Mouse (Mus musculus) left cerebral cortex, adult 9 months (tissue): ENCODE results near the gene Jade3.
"Not testable (repeated sequence)": the region's sequence is repeated elsewhere in the genome, so short reads cannot be mapped to it uniquely, and the experiment has no call there.

Experiments used
- DNase-seq, 2 experiments: peaks; one replicate each; pipeline ENCODE4 v3.0.0; 2022; ENCODE audit warnings: low spot score in 2 of 2

The Jade3 gene

DNA sequence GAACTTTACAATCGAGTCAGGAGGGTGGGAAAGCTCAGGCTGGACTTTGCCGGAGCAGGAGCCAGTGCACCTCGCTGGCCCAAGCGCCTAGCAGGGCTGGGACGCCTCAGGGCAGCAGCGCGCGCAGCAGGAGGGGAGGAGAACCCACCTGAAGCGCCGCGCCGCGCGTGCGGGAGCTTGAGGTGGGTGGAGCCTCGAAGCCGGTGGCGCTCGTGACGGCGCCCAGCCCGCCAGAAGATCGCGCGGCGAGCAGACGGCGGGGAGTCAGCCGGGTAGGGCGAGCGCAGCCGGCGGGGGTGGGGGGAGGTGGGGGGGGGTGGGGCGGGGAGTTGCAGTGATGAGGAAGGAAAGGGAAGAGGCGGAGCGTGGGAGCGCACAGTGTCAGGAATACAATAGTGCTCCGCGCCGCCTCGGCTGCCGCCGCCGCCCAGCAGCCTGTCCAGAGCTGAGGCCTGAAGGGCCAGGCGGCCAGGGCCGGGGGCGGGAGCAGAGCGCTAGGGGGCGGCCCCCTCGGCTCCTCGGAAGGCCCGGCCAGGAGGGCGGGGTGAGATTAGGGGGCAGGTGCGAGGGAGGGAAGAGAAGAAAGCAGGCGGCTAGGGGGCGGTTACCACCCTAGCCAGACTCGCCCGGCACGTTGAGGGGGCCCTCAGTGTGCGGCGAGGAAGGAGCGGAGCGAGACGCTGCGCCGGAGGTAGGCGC, at the start of gene Jade3:
TSS of gene Jade3 (plus strand) at position 549 of the 699 bp plus-strand sequence.
- DNase-seq: peak; percentile 19 to 50

DNA sequence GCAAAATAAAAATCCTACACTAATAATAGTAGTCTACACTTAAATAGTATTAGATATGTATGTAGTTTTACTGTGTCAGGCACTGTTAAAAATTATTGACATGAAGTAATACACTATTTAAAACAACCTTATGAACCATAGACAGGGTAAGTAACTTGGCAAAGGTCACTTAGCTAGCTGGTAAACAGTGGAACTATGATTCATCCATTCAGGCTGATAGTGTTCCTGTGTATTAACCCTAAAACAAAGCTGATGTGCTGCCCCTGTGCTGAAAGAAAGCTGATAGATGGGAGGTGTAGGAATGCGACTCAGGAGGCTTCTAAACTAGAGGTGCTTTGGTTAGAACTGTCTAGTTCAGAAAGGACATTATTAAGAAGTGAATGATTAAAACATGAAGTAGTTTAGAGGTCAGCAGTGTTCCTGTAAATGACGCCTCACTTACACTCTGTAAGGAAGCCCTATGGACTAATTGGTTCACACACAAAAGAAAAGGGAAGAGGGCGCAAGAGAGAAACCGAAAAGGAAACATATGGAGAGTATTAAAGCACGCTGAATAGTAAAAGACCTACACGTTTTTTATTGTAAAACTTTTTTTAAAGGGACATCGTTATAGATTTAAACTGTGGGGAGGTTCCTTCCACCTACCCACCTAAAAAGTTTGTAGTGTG, 46.0 kb upstream of the Jade3 start:
- DNase-seq: no peak

DNA sequence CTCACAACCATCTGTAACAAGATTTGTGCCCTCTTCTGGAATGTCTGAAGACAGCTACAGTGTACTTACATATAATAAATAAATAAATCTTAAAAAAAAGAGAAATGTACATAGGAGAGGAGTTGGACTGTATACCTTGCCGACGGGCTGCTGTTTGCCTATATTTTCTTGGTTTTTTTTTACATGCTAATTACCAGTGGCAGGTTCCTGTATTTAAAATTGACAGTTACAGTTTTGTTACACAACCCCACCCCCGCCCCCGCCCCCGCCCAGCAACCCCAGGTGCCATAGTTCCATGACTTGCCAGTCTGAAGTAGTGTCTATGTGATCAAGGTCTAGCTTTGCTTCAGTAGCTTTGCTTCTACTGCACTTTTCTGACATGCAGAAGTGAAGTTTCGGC, 43.2 kb upstream of the Jade3 start:
- no peak for DNase-seq

DNA sequence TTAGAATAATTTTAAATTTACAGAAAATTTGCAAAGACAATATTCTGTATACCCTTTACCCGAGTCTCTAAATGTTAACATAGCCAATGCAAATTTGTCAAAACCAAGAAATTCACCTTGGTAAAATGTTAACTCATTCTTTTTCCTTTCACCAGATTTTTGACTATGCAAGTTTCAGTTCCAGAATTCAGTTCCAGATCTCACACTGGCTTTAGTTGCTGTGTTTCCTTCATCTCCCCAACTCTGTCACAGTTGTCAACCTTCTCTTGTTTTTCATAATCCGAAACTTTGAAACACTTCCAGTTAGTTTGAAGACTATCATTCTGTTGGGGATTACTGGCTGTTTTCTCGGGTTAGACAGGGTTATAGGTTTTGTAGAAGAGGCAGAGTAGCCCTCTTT, 38.5 kb upstream of the Jade3 start:
- no peak for DNase-seq

DNA sequence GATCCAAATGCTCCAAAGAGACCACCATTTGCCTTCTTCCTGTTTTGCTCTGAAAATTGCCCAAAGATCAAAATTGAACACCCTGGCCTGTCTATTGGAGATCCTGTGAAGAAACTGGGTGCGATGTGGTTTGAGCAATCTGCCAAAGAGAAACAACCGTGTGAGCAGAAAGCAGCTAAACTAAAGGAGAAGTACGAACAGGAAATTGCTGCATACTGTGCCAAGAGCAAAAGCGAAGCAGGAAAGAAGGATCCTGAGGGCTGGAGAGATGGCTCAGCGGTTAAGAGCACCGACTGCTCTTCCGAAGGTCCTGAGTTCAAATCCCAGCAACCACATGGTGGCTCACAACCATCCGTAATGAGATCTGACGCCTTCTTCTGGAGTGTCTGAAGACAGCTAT, 33.5 kb upstream of the Jade3 start:
- DNase-seq: not testable (repeated sequence)

DNA sequence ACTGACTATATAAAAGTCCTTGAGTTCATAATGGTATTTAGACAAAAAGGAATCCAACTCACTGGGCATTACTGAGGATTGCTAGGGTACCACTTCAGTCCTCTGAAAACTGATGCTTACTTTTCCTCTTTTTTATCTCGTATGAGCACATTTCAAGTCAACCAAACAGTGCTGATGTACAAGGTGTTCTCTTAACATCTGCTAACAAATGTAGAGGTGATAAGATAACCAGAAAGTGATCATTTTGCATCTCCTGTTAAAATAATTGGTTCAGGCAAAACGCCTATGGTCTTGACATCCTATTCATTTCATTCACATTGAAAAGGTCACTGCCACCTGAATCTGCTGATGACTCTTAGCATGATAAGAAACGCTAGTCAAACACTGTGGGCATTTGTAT, 32.5 kb upstream of the Jade3 start:
- no peak for DNase-seq

DNA sequence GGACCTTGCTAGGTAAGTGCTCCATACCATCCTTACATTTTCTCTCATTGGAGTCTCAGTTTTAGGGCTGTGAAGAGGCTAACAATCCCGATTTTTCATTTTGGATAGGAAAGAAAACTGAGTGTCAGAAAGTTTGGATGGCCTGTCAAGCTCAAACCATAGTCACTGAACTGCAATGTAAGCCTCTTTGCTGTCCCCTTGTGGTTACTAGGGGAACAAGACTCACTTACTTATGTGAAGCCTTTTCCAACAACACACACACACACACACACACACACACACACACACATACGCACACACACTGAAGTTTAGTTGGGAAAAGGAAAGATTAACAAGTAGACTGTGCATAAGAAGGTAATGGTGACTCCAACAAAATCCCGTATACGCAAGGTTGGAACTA, 21.4 kb upstream of the Jade3 start:
- DNase-seq: no peak

DNA sequence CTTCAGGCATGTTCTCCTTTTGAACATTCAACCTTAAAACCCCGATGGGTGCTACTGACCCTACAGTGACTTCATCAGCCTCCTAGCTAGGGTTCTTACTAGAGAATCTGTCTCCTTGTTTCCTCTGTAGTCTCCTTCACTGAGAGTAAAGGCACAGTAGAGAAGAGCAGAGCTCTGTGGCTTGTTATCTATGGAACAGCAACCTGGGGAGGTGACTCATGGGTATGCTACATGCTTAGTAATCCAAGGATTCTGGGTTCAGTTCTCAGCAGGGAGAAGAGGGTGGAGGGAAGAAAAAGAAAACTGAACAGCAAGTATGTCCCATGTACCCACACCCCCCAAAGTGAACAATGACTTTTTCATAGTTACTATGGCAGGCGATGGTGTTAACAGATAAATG, 18.6 kb upstream of the Jade3 start:
- DNase-seq: no peak

DNA sequence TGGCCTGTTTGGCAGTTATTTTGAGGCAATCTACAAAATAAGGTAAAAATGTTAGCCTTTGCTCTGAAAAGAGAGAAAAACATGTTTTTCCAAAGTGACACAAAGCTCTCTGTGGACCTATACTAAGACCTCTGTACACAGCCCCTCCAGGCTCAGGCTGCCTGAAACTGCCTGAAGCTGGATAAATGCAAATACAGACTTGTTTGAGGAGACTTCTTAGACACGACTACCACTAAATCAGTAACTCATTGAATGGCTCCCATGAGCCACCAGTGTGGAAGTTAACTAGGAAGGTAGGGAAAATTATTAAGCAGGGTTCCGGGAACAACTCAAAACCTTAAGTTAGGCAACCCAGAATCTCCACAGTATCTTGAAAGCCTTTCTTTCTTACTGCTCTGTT, 17.8 kb upstream of the Jade3 start:
- no peak for DNase-seq

DNA sequence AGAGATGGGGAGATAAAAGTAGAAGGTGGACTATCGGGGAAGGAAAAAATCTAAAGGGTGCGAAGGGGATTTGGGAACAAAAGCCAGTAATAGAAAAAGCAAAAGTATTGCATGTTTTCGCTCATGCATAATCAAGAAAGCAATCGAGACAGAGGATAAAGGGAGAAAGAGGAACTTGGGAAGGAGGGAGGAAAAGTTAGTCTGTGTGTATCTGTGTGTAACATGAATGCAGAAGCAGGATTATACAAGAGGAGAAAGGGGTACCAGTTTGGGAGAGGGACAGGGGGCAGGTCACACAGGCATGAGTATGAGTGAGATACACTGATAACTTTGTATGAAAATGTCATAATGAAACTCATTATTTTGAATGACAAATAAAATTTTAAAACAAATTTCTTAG, 14.1 kb upstream of the Jade3 start:
- no peak for DNase-seq

DNA sequence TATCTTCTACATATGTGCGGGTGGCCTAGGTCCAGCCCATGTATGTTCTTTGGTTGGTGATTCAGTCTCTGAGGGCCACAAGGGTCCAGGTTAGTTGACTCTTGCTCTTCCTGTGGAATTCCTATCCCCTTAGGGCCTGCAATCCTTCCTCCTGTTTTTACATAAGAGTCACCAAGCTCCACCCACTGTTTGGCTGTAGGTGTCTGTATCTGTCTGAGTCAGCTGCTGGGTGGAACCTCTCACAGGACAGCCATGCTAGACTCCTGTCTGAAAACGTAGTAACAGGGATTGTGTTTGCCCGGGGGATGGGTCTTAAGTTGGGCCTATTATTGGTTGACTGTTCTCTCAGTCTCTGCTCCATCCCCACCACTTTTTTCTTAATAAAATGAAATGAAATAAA, 13.3 kb upstream of the Jade3 start:
- no peak for DNase-seq

DNA sequence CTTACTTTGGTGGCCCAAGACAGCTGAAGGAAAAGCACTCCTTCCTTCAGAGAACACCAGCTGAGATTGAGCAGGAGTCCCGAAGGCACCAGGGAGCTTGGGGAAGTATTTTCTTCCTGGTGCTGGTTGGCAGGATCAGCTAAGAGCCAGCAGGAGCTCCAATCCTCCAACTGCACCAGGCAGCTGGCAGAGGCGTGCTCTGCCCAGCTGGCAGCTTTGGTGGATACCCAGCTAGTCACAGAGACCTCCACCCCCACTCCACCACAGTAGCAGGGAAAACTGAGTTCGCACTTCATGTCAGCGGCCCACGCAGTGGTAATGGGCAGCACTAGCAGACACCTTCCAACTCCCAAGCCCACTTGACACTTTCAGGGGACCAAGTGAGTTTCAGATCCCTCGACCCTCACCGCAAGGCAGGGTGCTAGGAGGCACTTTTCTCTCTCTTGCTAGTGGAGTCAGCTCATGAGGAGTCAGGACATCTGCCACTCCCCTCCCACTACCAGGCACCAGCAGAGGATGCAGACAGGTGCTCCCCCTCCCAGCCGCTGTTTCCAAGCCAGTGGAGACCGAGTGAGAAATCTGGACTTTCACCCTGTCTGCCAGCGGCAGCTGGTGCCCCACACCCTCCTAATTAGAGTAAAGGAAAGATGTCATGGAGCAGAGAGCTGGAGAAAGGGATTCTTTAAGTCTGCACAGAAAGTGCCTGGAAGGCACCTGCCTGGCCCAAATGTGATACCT, 10.4 kb upstream of the Jade3 start:
- DNase-seq: peak; percentile 15 to 39

DNA sequence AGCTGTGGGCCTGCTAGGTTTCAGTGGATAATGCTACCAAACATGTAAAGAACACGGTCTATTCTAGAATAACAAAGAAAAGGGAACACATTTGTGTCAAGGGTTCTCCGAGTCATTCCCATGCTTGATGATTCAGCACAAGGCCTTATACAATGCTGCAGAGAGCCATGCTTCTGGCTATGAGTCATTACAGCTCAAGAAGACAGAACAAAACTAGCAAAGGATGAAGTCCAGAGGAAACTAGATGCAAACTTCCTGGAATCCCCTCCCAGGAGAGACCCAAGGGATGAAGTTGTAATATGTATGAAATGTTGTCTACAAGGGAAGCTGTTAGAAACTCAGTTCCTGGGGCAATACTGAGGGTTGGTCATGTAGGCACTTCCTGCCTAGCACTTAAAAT, 7.0 kb upstream of the Jade3 start:
- no peak for DNase-seq

DNA sequence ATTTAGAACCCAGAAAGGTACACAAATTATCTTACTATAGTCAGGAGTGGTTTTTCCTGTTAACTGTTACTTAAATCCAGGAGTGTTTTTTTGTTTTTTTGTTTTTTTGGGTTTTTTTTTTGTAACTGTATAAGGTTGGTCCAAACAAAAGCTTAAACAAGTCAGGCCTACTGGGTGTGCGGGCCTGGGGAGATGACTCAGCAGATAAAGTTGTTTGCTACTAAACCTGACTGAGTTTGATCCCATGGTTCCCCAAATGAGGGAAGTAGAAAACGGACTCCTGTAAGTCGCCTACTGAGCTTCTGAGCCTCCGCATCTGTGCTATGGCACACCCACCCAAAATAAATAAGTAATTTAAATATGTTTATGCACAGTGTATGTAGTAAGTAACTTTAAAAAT, 6.0 kb upstream of the Jade3 start:
- DNase-seq: no peak

DNA sequence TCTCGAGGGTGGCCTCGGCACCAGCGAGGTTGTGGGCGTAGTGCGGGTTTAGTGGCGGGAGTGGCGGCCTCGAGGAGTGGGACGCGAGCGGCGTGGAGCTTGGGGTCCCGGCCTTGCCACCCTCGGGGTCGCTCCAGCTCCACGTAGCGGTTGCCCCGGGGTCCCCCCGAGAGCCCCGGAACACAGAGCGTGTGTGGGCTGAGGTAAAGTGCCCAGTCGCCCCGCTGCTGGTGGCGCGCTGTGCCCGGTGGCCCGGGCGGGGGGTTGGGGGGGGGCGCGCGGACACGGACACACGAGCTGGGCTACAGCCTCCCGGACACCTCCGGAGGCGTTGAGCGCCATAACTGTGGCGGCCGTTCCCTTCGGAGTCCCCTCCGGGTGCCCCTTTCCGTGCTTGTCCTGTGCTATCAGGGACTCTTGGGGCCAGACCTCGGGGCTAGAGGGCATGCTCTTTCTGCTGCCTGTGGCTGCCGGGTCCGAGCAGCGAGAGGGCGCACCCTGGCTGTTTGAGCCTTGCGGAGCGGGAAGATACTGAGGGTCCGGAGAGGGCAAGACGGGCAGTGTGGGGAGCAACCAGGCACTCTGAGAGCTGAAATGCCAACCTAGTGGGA, 456 bp downstream of the Jade3 start:
- no peak for DNase-seq

DNA sequence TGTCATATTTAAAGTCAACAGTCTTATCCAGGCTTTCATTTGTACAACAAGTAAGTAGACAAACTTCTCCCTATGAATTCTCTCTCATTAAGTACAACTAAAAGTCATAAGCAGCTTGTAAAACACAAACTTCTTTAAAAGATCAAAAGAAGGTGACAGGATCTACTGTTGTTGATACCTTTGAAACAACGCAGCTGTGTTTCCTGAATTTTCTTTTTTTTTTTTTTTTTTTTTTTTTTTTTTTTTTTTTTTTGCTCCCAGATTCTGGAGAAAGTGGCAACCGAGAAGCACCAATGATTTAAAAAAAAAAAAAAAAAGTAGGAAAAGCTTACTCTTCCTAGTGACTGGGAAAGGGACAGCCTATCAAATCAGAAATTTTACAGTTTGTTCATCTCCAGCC, 57.7 kb downstream of the Jade3 start:
- DNase-seq: no peak

DNA sequence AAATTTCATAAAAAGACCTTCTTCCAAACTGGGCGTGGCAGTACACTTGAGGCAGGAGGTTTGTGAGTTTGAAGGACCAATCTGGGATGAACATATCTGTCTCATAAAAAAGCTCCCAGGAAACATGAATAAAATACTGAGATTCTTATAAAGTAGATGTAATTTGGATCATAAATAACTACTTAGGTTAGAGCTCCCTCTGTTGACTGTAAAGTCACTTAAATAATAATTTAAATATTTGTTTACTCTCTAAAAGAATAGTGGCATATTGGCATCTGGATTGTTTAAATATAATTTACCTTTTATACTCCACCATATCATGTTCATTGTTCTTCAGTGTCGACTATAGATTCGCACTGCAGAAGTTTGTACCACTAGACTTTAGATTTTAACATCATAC, 72.2 kb downstream of the Jade3 start:
- no peak for DNase-seq

DNA sequence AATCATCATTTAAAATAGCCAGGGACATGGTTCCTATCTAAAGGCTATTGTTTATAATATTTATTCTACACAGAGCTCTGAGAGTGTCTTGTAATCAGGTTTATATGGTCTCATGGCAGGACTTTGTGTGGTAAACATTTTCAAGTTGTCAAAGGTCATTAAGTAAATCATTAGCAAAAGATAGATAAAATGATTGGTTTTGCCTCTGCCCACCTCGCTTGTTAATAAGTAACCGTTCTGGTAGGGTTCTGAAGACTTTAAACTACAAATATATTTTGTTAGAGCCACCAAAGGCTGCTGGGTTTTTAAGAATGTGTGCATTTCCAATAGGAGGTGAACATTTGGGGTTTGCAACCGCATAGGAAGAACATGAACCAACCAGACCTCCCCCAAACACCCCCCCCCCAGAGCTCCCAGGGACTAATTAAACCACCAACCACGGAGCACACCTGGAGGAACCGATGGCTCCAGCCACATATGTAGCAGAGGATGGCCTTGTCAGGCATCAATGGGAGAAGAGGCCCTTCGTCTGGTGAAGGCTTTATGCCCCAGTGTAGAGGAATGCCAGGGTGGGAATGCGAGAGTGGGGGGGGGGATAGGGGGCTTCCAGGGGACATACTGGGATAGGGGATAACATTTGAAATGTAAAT, 94.9 kb downstream of the Jade3 start:
- no peak for DNase-seq

DNA sequence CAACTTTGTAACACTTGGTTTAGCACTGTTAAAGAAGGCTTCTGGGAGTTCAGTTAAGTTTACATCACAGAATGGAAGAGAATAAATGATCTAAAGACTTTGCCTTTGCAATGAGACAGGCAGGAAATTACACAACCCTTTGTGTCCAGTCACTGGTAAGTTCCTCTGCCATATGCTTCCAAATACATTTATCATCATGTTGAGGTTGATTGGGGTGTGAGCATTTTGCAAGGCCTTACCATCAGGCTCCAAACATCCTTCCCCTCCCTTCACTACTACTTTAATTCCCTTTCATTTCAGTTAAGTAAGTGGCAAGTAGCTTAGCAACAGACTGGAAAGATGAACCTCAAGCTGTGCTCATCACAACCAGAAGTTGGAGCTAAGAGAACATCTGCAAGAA, 96.1 kb downstream of the Jade3 start:
- DNase-seq: no peak

DNA sequence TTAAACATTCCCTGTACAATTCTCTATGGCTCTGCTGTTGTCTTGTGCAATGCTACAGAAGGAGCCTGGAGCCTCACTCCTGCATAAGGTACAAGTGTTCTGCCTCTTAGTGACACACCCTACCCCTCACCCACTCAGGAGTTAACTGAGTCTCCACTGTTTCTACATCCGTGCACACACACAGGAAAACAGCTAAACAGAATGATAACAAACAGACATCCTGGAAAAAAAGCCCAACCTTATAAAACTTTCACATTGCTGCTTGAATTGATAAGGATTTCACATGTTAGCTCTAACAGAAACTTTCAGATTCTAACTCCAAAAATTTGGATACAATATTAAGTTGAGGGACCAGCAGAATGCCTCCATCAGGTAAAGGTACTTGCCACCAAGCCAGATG, 107.1 kb downstream of the Jade3 start:
- DNase-seq: no peak

DNA sequence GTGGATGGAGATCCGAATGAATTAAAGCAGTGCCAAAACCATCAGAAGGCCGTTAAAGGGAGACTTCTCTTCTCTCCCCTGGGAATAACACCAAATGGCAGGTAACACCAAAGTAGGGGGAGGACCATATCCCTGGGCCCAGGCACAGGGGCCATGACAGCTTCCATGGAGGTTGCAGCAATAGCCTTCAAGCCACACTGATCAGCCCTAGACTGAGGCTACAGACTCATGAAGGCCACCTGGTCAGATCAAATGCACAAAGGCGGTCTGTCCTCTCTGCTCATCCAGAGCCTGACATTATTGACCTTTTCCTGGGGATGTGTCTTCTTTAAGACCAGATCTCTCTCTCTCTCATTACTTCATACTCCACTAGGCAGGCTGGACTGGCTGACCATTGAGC, 118.4 kb downstream of the Jade3 start:
- DNase-seq: no peak

DNA sequence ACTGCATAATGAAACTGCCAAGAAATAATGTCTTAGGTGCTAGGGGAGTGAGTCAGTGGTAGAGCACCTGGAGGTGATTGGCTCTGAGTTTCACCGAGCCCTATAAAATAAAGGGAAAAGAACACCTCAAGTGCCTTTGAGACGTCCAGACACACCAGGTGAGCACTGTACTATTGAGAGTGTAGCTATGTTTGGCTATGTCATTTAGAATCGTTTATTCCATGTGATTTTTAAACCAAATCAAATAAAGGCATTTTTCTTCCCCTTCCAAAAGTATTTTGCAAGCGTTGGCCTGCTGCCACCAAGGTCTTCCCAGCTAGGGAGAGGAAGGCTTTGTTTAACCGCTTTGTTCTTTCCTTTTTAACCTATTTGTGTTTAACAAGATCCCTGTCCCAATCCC, 122.1 kb downstream of the Jade3 start:
- no peak for DNase-seq
